Mouse (Mus musculus): Measurements from ENCODE around the gene Cfap73. TPM values are rescaled to one million over a fixed set of nuclear protein-coding genes. Genes with fewer than 3 reads are reported as not detected.

Gene Cfap73
- polyA plus RNA-seq, 1 experiment from 2014 or later: not detected

Other genes starting within 250 kb of the Cfap73 start
- not detected in 2 replicates for gene Lhx5, start 202.5 kb downstream of the Cfap73 start, polyA plus RNA-seq (2014; fragmentation: Nextera tagmentation; extraction: Ambion mirVana)
- gene Sdsl, start 161.4 kb downstream of the Cfap73 start, polyA plus RNA-seq (2014; fragmentation: Nextera tagmentation; extraction: Ambion mirVana): 10.5 and 12.5 TPM in 2 replicates
- not detected in 2 replicates for gene Sds, start 157.7 kb downstream of the Cfap73 start, polyA plus RNA-seq (2014; fragmentation: Nextera tagmentation; extraction: Ambion mirVana)
- 41.5 and 44.5 TPM in 2 replicates for gene Plbd2, start 130.6 kb downstream of the Cfap73 start, polyA plus RNA-seq (2014; fragmentation: Nextera tagmentation; extraction: Ambion mirVana)
- 4.5 and 6.0 TPM in 2 replicates for gene Slc8b1, start 123.1 kb downstream of the Cfap73 start, polyA plus RNA-seq (2014; fragmentation: Nextera tagmentation; extraction: Ambion mirVana)
- gene Tpcn1, start 45.6 kb downstream of the Cfap73 start, polyA plus RNA-seq (2014; fragmentation: Nextera tagmentation; extraction: Ambion mirVana): 33.8 and 37.3 TPM in 2 replicates
- gene Iqcd, start 45.2 kb downstream of the Cfap73 start, polyA plus RNA-seq (2014; fragmentation: Nextera tagmentation; extraction: Ambion mirVana): 0.57 and 1.4 TPM in 2 replicates
- 10.4 and 11.1 TPM in 2 replicates for gene Rita1, start 21.6 kb downstream of the Cfap73 start, polyA plus RNA-seq (2014; fragmentation: Nextera tagmentation; extraction: Ambion mirVana)
- gene Ddx54, start 21.5 kb downstream of the Cfap73 start, polyA plus RNA-seq (2014; fragmentation: Nextera tagmentation; extraction: Ambion mirVana): 22.3 and 37.7 TPM in 2 replicates
- gene Rasal1, start 14.6 kb upstream of the Cfap73 start, polyA plus RNA-seq (2014; fragmentation: Nextera tagmentation; extraction: Ambion mirVana): 0.23 and 0.31 TPM in 2 replicates
- gene Dtx1, start 77.7 kb upstream of the Cfap73 start, polyA plus RNA-seq (2014; fragmentation: Nextera tagmentation; extraction: Ambion mirVana): 7.3 and 10.1 TPM in 2 replicates
- gene Oas2, start 115.6 kb upstream of the Cfap73 start, polyA plus RNA-seq (2014; fragmentation: Nextera tagmentation; extraction: Ambion mirVana): 0.19 and 0.37 TPM in 2 replicates
- not detected in 2 replicates for gene Oas3, start 143.4 kb upstream of the Cfap73 start, polyA plus RNA-seq (2014; fragmentation: Nextera tagmentation; extraction: Ambion mirVana)
- not detected in 2 replicates for gene Oas1e, start 161.3 kb upstream of the Cfap73 start, polyA plus RNA-seq (2014; fragmentation: Nextera tagmentation; extraction: Ambion mirVana)
- 0.30 and 0.63 TPM in 2 replicates for gene Oas1c, start 178.3 kb upstream of the Cfap73 start, polyA plus RNA-seq (2014; fragmentation: Nextera tagmentation; extraction: Ambion mirVana)
- not detected in 2 replicates for gene Oas1f, start 213.1 kb upstream of the Cfap73 start, polyA plus RNA-seq (2014; fragmentation: Nextera tagmentation; extraction: Ambion mirVana)
- not detected in 2 replicates for gene Oas1h, start 227.2 kb upstream of the Cfap73 start, polyA plus RNA-seq (2014; fragmentation: Nextera tagmentation; extraction: Ambion mirVana)

All from kidney, embryonic 14.5 days (tissue).